Mouse (Mus musculus) T-helper 17 cell (primary cell): ENCODE measurements around the gene Slc34a1.

Experiments
- in situ Hi-C, 2 experiments: fragments of 300-600 bp; cut with MboI, MseI; formaldehyde crosslinking; loops; 1 replicate in 1 of 2; 2 replicates in 1 of 2; pipeline ENCODE4 v1.15.1; 2025; ENCODE audit warnings: high pct_unique_total_duplicates in 2 of 2

Gene Slc34a1

DNA sequence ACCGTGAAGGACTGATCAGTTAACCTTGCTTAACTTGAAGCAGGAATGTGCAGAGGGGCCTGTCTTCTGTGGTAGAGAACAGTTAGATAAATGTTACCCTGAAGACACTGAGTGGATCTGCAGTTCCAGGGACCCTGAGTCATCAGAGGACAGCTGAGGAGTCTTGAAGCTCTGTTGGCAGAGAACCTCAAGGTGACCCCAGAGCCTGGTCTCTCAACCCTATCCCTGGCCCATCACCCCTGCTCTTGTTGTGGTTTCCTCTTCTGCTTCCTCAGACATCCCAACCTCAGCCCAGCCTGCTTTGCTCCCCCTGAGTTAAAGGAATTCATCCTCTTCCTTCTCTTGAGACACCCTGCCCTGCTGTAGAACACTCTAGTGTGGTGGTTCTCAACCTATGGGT lies at the start of gene Slc34a1:
TSS of gene Slc34a1 (plus strand) at position 100 of the 400 bp plus-strand sequence.
- in situ Hi-C loops: no loop called here

DNA sequence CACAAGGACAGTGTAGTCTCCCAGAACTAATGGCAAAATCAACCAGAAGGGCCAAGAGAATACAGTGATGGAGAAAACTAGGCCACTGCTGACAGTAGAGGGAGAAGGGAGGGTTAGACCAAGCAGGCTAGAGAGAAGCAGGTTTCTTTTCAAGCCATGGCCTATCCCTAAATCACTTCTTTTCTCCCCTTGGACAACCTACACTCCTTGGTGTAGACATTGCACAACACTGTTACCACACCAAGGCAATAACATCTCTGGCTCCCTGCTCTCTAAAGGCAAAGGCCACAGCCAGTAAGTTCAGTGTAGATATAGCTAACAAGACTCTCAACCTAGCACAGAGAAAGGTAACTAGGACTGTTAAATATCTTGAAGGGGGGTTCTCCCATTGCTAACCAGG lies 36.8 kb upstream of the Slc34a1 start:
- in situ Hi-C loops: no loop called here

DNA sequence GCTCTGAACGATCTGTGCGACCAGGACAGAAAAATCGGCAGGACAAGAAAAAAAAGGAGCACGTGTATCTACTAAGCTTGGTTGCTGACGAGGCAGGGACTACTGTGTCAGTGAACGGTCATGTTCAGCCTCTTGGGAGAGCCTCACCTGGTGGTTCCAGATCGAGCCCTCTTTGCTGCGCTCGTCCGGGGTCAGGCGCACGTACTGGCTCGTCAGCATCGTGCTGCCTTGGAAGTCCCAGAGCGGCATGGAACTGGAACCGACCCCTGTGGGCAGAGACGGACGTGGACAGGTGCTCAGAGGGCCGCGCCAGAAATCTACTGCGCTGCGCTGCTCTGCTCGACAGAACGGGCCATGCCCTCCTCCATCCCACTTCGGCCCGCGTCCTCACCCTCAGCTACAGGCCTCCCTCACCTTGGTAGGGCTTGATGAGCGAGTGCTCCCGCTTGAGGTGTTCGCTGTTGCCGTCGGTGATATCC lies 36.0 kb upstream of the Slc34a1 start:
- in situ Hi-C loops: no loop called here

DNA sequence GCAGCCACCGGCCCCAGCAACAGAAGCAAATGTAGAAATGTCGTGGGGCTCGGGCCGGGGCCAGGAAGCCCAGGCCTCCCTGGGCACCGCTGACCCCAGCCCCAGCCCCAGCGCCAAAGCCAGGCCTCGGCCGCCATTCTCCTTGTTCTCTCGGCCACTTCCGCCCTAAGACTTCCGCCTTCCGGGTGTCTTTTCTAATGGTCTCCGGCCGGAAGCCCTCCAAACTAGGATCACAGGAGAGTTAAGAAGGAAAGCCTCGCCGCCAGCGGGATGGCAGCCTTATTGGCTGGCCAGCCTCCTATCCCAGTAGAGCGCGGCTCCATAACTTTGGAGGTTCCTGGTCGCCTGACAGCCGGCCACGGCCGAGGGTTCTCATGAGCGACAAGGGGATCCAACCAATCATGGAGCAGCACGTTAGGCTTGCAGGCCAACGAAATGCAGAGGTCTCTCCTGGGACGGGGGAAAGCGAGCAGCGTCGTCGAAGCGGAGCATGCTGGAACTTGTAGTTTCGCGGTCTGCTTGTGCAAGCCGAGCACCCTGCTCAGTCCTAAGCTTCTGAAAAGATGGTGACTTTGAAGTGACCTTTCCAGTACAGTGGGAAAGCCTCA lies 35.4 kb upstream of the Slc34a1 start, which contains the start of gene Lman2:
TSS of gene Lman2 (minus strand) at position 331 of the 608 bp plus-strand sequence.
- in situ Hi-C loops: no loop called here

DNA sequence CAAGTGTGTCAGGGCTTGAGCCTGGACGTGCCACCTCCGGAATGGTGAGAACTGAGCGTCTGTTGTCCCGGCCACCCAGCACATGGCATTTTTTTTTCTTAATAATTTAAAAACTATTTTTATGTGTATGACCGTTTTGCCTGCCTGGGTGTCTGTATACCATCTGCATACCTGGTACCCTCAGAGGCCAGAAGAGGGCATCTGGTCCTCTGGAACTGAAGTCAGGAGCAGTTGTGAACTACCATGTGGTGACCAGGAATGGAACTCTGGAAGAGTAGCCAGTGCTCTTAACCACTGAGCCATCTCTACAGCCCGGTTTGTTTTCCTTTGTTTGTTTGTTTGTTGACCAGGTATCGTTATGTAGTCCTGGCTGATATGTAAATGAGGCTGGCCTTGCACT lies 29.6 kb upstream of the Slc34a1 start:
- in situ Hi-C loops: no loop called here

DNA sequence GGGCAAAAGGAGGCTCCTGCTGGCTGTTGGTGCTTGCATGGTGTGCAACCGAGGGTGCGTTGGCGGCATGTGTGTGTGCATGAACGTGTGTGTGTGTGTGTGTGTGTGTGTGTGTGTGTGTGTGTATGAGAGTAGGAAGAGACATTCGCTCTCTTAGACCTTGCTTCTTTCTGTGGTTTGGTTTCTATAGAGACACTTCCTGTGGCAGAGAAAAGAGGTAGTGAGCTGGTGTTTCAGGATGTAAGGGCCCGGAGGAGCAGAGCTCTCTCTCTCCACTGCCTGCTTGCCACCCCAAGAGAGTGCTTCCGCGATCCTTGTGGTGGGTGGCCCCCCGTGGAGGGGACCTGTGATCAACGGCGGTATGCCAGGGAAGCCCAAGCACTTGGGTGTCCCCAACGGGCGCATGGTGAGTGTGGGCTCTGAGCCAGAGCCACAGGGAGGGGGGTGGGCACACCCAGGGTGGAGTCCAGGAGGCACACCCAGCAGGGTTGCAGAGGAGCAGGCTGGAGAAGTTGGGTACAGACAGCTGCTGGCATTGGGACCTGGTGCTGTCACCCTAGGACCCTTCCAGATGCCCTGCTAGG lies 28.4 kb upstream of the Slc34a1 start, which contains the start of gene Rgs14:
TSS of gene Rgs14 (plus strand) at position 202 of the 584 bp plus-strand sequence.
- in situ Hi-C loops: no loop called here

DNA sequence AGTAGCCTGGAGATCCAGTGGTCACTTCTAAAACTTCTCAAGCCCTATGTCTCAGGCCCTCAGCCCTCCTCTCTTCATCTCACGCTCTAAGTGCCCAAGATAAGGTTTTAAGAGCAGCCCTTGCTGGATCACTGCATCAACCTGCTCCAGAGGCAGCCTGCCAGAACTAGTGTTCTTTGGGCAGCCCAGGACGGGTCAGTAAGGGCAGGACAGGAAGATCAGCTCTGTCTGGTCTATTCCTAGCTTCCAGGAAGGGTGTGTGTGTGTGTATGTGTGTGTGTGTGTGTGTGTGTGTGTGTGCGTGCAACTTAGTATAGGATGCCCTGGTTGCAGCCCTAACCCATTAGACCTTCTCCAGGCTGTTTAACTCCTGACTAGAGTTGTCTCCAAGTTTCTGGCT lies 27.8 kb upstream of the Slc34a1 start:
- in situ Hi-C loops: no loop called here

DNA sequence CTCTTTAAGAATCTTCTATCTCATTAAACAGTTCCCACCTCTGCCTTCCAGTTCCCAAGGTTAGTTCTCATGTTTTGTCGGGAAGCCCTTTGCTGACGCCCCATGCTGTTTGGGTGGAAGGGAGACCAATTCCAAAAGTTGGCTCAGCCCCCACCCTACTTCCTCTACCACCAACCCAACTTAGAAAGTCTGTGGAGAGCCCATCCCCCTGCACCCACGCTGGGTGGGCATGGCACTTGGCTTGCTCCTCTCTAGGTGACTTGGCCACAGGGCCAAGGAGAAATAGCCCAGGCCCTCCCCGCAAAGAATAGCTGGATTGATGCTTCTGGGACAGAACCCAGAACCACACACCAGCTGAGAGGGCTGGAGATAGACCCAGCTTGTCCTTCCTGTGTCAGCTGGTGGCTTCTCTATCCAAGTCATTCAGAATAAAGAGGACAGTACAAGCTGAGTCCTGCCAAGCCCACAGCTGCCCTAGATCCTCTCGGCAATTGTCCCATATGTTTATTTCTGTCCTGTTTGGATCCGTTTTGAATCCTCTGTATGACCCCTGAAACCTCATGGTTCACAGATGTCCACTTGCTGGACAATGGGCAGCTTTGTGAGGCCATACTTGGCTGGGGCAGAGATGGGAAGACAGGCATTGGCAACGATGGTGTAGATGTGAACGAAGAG lies 26.8 kb upstream of the Slc34a1 start:
- in situ Hi-C loops: no loop called here

DNA sequence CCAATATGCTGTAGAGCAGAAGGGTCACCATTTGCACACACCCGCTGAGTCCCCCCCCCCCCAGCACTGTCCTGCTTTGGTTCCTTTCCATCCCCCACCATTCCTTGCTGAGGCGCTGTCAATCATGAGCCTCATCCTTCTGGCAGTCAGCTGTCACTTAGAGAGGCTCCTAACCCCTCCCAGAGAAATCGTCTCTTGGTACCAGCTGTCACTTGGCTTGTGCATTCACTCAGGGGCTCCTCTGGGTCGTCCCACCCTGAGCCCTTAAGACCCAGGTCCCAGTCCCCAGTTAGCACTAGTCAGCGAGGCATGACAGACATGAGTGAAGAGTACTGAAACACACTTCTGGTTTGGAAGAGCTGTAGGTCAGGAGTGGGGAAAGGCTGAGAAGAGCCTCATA lies 26.2 kb upstream of the Slc34a1 start:
- in situ Hi-C loops: no loop called here

DNA sequence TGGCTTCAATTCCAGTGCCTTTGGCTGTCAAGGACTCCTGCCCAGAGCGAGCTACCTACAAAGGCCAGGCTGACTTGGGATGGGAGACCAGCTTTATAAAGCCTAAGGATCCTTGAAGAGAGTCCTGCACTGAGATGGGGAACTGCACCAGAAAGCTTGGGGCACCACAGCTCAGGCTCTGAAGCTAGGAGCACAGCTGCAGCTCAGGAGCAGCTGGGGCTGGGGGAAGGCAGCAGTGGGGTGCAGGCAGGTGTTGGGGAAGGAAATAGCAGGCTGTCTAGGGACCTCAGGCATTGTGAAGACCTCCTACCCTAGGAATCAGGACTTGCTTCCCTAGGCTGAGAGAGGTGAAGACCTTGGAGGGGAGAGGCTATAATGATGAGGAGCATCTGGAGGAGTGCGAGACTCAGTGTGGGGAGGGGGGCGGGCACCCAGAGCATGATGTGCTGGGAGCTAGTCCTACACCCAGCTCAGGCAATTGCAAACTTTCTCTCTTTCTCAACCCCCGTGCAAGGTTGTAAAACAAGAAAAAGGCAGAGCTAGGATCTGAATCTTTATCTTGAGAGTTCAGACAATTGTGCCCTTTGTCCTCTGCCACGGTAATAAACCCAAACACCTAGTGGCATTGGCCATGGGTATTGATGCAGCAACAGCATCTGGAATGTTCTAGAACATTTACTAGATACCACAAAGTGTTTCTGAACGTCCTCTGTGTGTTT lies 23.6 kb upstream of the Slc34a1 start:
- in situ Hi-C loops: no loop called here

DNA sequence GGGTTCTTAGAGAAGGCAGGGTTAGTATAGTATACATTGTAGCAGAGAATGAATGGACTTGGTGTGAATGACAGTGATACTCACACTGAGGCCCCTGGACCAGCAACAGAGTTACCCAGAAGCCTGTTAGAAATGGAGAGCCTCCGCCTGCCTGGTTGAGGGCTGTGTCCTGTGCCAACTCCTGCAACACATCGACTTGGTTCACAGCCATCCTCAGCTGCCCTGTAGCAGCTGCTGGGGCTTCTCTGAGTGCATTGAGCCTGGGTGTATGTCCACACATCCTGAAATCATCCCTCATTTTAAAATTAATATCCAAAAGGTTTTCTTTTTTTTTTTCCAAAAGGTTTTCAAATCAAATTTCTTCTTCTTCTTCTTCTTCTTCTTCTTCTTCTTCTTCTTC lies 22.1 kb upstream of the Slc34a1 start:
- in situ Hi-C loops: no loop called here

DNA sequence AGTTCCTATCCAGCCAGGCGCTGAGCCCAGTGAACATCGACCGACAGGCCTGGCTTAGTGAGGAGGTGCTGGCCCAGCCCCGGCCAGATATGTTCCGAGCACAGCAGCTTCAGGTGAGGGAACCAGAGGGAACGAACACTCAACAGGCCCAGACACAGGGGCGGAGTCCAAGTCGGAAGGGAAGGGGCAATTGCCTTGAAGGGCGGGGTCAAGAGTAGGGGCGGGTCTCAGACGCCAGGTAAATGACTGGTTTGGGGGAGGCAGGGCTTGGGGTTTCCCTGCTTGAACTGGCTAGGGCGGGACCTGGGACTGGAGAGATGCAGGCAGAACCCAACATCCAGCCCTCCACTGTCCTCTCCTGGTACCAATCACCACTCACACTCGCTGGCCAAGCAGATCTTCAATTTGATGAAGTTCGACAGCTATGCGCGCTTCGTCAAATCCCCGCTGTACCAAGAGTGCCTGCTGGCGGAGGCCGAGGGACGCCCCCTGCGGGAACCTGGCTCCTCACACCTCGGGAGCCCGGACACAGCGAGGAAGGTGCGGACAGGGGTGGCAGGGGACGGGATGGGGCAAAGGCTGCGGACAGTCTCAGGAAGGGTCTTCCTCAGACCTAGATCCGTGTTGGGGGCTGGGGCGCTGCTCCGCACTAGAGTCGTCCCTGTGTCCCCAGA lies 18.9 kb upstream of the Slc34a1 start:
- in situ Hi-C loops: no loop called here

DNA sequence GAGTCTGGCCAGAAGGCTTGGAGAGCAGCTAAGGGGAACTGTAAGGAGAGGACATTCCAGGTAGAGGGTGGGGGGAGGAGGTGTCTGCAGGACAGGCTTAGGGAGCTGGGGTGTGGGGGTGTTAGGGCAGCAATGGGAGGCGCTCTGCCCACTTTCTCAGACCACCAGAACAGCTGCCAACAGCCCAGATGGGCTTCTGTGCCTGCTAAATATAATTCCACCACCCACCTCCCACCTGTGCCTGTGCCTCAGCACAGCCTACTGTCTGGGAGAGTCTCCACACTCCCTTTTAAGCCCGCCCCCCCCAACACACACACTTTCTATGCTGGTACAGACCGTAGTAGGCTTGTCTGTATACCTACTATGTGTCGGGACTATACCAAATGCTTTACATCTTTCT lies 16.2 kb upstream of the Slc34a1 start:
- in situ Hi-C loops: no loop called here

DNA sequence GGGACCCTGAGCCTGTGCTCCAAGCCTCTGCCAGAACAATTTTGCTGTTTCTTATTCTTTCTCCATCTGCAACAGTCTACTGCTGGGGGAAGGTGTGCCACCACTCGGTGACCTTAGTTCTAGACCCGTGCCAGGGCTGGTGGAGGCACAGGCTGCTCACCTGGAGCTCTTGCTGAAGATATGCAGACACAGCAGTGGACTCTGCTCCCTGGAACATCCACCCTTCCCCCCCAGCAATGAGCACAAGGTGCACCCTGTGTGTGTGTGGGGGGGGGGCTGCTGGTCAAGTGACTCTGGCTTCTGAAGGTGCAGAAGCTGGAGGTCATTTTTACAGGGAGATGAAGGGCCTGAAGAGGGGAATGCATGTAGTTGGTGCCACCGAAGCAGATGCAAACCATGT lies 7.3 kb upstream of the Slc34a1 start:
- in situ Hi-C loops: no loop called here

DNA sequence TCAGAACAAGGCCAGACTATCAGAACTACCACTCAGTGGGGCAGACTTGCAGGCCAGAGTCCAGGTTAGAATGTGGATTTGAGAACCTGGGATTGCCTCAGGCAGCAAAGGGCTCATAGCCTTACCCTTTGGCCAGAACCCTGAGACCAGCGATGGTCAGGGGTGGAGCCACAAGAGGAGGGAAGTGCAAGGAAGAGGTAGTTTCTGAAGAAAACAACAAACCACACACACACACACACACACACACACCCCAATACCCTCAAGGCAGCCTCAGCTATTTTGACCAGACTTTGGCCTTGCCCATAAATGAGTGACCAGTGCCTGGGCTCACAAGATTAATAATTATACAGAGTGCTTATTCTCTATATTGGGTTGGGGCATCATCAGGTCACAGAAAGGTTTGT lies 6.4 kb upstream of the Slc34a1 start:
- in situ Hi-C loops: no loop called here

DNA sequence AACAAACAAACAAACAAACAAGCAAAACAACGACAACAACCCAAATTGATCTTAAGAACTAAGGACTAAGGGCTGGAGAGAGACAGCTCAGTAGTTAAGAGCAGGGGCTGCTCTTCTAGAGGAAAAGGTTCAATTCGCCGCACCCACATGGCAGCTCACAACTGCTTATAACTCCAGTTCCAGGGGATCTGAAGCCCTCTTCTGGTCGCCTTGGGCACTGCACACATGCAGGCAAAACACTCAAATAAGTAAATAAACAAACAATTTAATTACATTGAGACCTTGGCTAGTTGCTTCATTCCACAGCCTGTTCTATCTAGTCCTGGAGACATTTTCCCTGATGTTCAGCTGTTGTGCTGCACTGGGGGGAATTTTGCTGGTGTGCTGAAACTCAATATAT lies 5.1 kb upstream of the Slc34a1 start:
- in situ Hi-C loops: no loop called here

DNA sequence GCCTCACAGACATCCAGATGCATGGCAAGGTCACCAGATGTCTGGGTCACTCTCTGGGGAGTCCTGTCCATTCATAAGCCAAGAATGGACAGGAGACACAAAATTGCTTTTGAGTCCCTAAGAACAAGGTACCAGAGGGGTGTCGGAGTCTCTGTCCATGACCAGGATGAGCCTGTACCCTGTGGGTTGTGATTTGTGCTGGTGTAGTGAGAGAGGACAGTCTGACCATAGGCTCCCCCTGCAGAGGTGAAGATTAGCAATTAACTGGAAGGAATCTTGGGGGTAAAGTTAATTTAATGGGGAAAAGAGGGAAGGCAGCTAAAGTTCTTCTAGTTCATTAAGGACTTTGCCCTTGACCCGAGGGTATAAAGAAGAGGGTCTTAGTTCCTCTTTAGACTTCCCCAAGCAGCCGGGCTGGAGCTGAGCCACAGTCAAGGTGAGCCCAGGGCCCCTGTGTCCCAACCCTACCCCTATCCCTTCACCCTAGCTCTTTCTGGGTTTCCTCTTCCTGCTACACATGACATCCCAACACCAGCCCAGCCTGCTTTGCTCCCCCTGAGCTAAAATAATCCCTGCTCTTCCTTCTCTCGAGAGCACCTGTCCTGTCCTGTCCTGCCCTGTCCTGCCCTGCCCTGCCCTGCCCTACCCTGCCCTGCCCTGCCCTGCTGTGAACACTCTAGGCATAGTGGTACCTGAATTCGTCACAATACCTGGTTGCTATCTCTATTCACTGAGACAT lies 1.5 kb downstream of the Slc34a1 start:
- in situ Hi-C loops: loop anchor here (5.0 to 10.0 kb wide), 3 partner anchors 115 to 435 kb away; partner anchors contain the start of genes Pdlim7 (in 1 of the 2) and Pitx1 (in 1 of the 2)

DNA sequence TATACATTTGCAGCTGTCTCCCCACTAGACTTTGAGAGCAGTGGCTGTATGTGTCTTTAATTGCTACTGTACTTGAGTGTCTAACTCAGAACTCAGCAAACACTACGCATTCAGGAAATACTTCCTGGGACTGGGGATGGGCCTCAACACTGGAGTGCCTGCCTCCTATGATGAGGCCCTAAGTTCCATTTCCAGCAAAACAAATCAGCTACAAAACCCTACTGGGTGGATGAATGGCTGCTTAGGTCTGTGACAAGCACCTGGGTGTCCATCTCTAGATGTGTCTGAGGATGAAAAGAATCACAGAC lies 2.0 kb downstream of the Slc34a1 start:
- in situ Hi-C loops: loop anchor here (5.0 to 10.0 kb wide), 3 partner anchors 115 to 435 kb away; partner anchors contain the start of genes Pdlim7 (in 1 of the 2) and Pitx1 (in 1 of the 2)

DNA sequence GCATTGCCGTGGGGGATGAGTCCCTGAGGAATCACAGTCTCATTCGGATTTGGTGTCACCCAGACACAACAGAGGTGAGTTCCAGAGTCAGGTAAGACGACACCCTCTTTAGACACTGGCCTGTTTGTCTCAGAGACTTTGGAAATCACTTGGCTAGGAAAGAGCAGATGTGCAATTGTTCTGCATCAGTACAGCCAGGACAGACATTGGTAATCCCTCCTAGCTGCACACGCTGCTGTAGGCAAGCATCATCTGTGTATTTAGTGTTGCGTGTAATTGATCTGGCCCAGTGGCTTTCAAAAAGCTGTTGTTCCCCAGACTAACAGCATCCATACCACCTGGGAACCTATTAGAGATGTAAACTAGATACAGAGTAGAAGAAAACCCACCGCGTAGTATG lies 5.3 kb downstream of the Slc34a1 start:
- in situ Hi-C loops: loop anchor here (5.0 to 10.0 kb wide), 3 partner anchors 112 to 432 kb away; partner anchors contain the start of genes Pdlim7 (in 1 of the 2) and Pitx1 (in 1 of the 2)
